Mouse (Mus musculus) T-helper 17 cell (primary cell): ENCODE results near the gene Golga1.

ENCODE experiments used
- in situ Hi-C, 2 experiments: fragments of 300-600 bp; cut with MboI, MseI; formaldehyde crosslinking; loops; 1 replicate in 1 of 2; 2 replicates in 1 of 2; pipeline ENCODE4 v1.15.1; 2025; ENCODE audit warnings: high pct_unique_total_duplicates in 2 of 2

Golga1 gene

DNA sequence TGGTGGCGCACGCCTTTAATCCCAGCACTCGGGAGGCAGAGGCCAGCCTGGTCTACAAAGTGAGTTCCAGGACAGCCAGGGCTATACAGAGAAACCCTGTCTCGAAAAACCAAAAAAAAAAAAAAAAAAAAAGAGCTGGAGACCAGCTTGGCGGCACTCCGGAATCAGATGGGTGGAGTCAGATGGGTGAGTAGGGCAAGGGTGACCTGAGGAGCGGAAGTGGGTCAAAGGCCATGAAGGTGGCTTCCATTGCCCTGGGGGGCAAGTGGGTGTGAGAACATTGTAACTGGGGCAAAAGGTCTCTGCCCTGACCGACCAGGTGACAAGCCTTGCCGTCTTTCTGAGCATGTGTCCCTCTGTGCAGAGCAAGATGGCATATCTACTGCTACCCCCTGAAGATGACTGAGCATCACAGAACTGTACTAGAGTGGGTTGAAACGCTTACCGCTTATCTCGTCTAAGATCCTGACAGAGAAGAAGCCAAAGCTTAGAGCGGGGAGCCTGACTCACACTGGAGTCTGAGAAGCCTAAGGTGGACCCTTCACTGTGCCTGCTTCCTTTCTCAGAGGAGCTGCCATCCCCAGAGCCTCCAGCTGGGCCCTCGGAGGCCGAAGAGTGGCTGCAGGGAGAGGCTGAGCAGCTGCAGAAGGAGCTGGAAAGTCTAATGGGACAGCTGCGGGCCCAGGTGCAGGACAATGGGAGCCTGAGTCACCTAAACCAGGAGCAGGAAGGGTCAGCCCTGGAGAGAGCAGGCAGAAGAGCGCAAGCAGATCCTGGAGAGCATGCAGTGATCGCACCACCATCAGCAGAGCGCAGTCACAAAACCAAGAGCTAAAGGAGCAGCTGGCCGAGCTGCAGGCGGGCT is 89.2 kb downstream of the Golga1 start:
- in situ Hi-C loops, result no loop called here

DNA sequence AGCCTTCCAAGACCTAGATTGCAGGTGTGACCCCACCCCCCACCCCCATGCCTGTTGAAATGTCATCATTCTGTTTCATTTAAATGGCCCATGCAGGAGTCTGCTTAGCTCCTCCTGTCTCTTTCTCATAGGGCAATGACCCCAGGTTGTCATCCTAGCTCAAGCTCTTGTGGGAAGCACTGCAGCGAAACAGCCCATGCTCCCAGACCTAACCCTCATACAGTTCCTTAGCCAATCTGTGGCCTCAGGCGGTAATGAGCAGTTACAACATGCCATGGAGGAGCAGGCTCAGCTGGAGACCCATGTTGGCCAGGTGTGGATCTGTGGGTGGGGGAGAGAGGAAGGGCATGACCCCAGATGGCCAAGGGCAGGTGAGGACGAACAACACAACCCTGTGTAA is 90.2 kb downstream of the Golga1 start:
- in situ Hi-C loops, result no loop called here

DNA sequence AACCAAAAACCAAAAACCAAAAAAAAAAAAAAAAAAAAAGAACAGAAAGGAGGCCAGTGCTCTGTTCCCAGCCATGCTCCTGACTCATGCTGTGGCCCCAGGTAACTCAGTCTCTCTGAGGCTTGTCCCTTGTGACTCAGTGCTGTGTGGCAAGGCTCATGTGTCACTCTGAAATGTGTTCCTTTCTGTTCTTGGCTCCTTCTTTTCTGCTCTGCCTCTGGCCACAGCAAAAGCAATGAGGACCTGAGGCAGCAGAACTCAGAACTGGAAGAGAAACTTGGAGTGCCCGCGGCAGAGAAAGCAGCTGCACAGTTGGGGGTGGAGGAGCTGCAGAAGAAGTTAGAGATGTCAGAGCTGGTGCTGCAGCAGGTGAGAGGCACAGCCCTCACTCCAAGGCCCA is 91.2 kb downstream of the Golga1 start:
- in situ Hi-C loops, result no loop called here

GRCm38 (mm10) chr2:38973701-38974100 is 91.6 kb downstream of the Golga1 start:
- in situ Hi-C loops, result no loop called here

GRCm38 (mm10) chr2:38973223-38973622 is 92.1 kb downstream of the Golga1 start:
- in situ Hi-C loops, result no loop called here

- in situ Hi-C loops, result no loop called here
These were observed 95.3 kb downstream of the Golga1 start for GRCm38 (mm10) chr2:38970057-38970456.

DNA sequence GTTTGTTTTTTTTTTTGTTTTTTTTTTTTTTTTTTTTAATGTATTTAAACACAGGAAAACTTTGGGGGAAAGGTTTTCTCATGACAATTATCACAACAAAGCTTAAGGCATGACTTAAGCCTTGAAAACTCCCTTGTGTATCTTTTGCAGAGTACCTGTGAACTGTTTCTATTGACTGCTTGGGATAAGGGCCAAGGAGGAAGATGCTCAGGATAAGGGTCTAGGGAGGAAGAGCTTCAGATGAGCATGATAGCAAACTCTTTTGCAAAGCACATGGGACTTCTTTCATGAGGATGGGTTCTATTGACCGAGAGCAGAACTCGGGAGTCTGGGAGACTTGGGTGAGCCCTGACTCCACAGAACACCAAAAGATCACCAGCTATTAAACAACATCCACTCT is 95.7 kb downstream of the Golga1 start:
- in situ Hi-C loops, result no loop called here
